Mouse (Mus musculus): Measurements from ENCODE around the gene Fuz. TPM values are rescaled to one million over a fixed set of nuclear protein-coding genes. Genes with fewer than 3 reads are reported as not detected.

Fuz gene
- 15.1 and 15.8 TPM in 2 replicates for polyA plus RNA-seq (2015; fragmentation: Nextera tagmentation; extraction: Ambion mirVana)

DNA sequence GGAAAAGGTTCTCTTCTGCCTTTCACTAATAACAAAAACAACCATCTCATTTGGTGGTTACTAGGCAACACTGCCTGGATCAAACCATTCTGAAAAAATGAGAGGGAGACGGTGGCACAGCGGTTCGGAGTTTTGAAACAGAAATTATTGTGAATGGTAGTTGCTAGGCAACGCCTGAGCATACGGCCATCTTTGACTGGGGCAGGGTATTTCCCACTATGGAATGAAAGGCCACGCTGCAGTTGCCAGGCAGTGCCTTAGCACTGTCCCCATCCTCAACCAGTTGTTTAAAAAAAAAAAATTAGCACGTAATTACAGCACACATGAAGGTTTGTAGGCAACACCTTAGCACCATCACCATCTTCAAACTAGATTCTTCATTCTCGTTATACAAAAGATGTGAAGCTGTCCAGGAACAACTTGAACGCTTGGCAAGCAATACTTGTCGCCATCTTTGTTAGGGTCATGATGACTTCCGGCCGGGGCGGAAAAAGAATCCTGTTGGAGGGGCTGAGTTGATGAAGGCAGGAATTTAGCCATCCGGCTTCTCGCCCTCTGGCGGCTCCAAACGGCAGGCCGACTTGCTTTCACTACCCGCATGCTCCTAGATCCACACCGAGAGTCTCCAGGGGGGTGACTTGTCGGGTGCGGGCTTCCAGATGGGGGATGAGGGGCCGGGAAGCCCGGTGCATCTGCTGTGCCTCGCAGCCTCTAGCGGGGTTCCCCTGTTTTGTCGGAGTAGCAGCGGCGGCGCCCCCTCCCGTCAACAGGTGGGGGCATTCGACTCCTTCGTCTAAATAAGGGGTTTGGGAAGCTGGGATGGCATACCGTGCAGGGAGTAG lies at the start of gene Fuz:
Gene Fuz, plus strand, starts transcription at position 487 of the 842 bp plus-strand sequence.
- H3K36me3 ChIP-seq = peaks cover 15% of the 10 kb centered on the region
- H3K4me2 ChIP-seq = peak within 1 kb of the TSS; percentile 74
- WGBS = under 1% methylated on average over 34 of the region's 34 CpGs
- ATAC-seq (ENCODE audit: low FRiP score) = peak; percentile 82
- H3K4me3 ChIP-seq (replicated peaks) = peak within 1 kb of the TSS; percentile 64
- H3K9me3 ChIP-seq (replicated peaks) = no peaks in the 10 kb centered on the region
- no peaks in the 10 kb centered on the region for H3K27me3 ChIP-seq (replicated peaks)
- H3K27ac ChIP-seq (replicated peaks) = peak within 1 kb of the TSS; percentile 90
- peak within 1 kb of the TSS; percentile 57 for H3K9ac ChIP-seq (replicated peaks)
- H3K4me1 ChIP-seq = peaks cover 47% of the 10 kb centered on the region

DNA sequence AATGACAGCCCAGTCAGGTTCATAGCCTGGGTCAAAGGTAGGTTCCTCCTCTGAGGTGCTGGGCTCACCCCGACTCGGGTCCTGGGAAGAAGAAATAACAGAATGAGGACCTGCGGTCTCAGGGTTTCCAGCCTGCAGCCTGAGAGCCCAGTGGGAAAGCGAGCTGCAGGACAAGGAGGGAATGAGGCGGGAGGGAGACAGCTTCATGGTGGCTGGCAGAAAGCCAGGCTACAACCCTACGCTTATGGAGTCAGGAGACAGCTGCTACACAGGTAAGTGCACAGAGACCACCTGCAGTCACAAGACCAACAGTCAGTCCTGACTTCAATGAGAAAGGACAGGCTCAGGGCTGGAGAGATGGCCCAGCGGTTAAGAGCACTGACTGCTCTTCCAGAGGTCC lies 49.1 kb upstream of the Fuz start:
- H3K4me2 ChIP-seq = no peak overlapping the region
- H3K4me1 ChIP-seq = peaks cover 32% of the 10 kb centered on the region
- WGBS = 92% methylated on average over 7 of the region's 7 CpGs
- ATAC-seq (ENCODE audit: low FRiP score) = no peak
- H3K27me3 ChIP-seq (replicated peaks) = peaks cover 12% of the 10 kb centered on the region
- H3K4me3 ChIP-seq (replicated peaks) = 0 out of 2 replicates have a peak overlapping the region, but pooled peaks have one; percentile 8
- no peak overlapping the region; the same call in 1 of the 2 replicates for H3K9ac ChIP-seq (replicated peaks)
- peaks cover 51% of the 10 kb centered on the region for H3K36me3 ChIP-seq
- no peaks in the 10 kb centered on the region for H3K9me3 ChIP-seq (replicated peaks)
- H3K27ac ChIP-seq (replicated peaks) = no peak overlapping the region

DNA sequence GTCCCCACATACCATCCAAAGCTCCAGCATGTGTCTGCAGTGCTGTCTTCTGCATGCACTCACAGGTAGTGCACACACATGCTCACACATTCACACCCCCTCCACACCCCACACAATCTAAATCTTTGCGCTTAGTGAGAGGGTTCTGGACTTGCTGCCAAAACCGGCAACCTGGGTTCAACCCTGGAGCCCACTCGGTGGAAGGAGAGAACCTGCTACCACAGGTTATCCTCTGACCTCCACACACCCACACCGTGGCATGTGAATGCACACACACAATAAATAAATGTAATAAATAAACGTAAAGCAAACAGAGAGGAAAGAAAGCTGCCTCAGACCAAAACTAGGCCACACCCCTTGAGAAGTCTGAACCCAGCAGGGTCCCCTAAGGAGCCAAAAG lies 48.1 kb upstream of the Fuz start:
- Histone ChIP-seq H3K9me3 (replicated peaks) (no peaks in the 10 kb centered on the region), H3K9ac (replicated peaks) (peak overlapping the region; percentile 44), H3K27ac (replicated peaks) (peak overlapping the region; percentile 100; the same call in 1 of the 2 replicates), H3K27me3 (replicated peaks) (peaks cover 3% of the 10 kb centered on the region; the same call in 1 of the 2 replicates), H3K4me2 (peak overlapping the region; percentile 75), H3K4me3 (replicated peaks) (peak overlapping the region; percentile 82), H3K36me3 (peaks cover 44% of the 10 kb centered on the region), H3K4me1 (peaks cover 41% of the 10 kb centered on the region)
- 74% methylated on average over 5 of the region's 5 CpGs for WGBS
- ATAC-seq (ENCODE audit: low FRiP score) = no peak

DNA sequence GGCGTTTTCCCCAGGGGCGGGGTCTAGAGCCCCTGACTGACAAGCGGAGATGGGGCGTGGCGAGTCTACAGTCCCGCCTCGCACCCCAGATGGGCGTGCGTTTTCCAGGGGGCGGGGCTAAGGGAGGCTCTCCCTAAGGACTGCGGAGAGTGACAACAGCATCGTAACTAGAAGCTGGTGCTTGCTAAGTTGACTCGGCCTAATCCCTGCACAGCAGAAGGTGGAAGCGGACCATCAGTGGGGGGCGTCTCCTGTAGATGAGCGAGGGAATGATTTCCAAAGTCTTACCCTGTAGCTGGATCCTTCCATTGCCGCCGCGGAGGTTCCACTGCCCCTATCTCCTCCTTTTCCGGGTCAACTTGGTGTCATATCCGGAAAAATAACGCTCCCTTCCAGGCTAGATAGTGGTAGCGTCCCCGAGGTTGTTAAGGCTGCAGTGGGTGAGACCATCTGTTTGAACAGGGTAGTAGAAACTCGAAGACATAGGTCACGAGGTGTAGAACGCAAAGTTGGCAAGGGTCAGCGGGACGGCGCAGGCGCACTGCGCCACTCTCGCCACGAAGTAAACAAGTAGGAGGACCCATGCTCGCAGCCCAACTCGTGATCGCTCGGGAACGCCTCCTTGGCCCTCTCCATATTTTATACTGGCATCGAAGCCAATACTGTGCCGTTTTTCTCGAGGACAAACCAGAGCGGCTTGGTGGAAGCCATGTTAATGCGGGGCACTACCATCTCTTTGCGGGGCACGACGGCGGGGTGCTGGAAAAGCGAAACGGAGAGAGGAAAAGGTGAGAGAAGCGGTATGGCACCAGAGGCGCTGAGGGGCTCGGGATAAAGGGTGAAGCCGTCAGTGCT lies 47.1 kb upstream of the Fuz start, which contains the start of the genes Akt1s1 and Tbc1d17:
Gene Akt1s1, plus strand, starts transcription at position 431 of the 855 bp plus-strand sequence.
Gene Tbc1d17, minus strand, starts transcription at position 519 of the 855 bp plus-strand sequence.
- Histone ChIP-seq H3K4me2 (peak within 1 kb of the TSS; percentile 75), H3K9me3 (replicated peaks) (no peaks in the 10 kb centered on the region), H3K4me1 (peaks cover 51% of the 10 kb centered on the region), H3K4me3 (replicated peaks) (peak within 1 kb of the TSS; percentile 82), H3K27me3 (replicated peaks) (no peaks in the 10 kb centered on the region), H3K36me3 (peaks cover 41% of the 10 kb centered on the region), H3K27ac (replicated peaks) (peak within 1 kb of the TSS; percentile 100), H3K9ac (replicated peaks) (peak within 1 kb of the TSS; percentile 80)
- ATAC-seq (ENCODE audit: low FRiP score) = peak; percentile 88
- WGBS = under 1% methylated on average over 54 of the region's 54 CpGs

DNA sequence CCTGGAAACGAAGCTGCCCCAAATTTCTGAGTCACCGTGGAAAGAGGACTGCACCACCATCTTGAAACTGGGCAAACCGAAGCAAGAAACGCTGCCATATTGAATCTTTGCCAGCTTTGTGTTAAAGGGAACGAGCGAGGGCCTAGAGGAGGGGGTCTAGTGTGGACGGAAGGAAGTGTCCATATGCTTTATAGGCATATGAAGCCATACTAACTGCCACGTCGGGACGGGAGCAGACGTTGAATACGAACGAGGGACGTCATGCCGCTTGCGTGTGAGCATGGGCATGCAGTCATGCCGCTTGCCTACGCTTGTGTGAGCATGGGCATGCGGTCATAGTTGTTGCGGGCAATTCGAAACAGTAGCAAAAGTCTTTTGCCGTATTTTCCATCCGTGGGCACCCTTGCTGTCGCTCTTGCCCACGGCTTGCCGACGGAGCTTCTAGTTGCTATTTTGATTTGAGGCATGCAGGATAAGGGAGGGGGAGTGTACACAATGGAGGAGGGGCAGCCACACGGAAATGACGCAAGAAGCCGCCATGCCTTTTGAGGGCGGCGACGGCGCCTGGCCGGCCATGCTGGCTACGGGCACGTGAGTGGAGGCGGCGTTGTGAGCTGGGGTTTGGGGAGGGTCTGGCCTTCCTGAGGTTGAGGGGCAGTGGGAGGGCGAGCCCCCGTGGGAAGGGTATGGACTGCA lies 46.3 kb upstream of the Fuz start:
- peaks cover 58% of the 10 kb centered on the region for H3K4me1 ChIP-seq

DNA sequence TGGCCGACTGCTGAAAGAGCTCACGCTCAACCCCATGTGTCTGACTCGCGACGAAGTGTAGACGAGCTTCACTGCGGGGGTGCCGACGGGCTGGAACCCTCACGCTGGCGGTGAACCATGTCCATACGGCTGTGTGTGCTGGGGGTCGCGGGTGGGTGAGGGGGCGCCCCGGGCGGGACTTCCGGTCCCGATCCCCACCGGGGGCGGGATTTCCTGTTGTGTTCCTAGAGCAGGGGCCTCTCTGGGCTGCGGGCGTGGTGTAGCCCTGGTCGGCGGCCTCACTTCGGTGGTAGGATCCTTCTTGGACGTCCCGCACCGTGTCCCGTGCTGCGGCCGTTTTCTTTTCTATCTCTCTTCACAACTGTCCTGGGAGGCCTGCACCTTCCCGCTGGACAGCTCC lies 45.7 kb upstream of the Fuz start:
- H3K27me3 ChIP-seq (replicated peaks) = no peaks in the 10 kb centered on the region
- peaks cover 28% of the 10 kb centered on the region for H3K36me3 ChIP-seq
- H3K9ac ChIP-seq (replicated peaks) = peak overlapping the region; percentile 80
- H3K9me3 ChIP-seq (replicated peaks) = no peaks in the 10 kb centered on the region
- H3K27ac ChIP-seq (replicated peaks) = peak overlapping the region; percentile 100
- under 1% methylated on average over 33 of the region's 33 CpGs for WGBS
- H3K4me3 ChIP-seq (replicated peaks) = peak overlapping the region; percentile 82
- peaks cover 64% of the 10 kb centered on the region for H3K4me1 ChIP-seq
- ATAC-seq (ENCODE audit: low FRiP score) = peak; percentile 53
- peak overlapping the region; percentile 75 for H3K4me2 ChIP-seq

More for the DNA sequence above, 46.3 kb upstream of the Fuz start:
- Histone ChIP-seq H3K9me3 (replicated peaks) (no peaks in the 10 kb centered on the region), H3K4me2 (peak overlapping the region; percentile 75), H3K27ac (replicated peaks) (peak overlapping the region; percentile 100), H3K4me3 (replicated peaks) (peak overlapping the region; percentile 82), H3K27me3 (replicated peaks) (no peaks in the 10 kb centered on the region), H3K36me3 (peaks cover 34% of the 10 kb centered on the region), H3K9ac (replicated peaks) (peak overlapping the region; percentile 80)
- WGBS = 1% methylated on average over 41 of the region's 41 CpGs
- ATAC-seq (ENCODE audit: low FRiP score) = peak; percentile 80

DNA sequence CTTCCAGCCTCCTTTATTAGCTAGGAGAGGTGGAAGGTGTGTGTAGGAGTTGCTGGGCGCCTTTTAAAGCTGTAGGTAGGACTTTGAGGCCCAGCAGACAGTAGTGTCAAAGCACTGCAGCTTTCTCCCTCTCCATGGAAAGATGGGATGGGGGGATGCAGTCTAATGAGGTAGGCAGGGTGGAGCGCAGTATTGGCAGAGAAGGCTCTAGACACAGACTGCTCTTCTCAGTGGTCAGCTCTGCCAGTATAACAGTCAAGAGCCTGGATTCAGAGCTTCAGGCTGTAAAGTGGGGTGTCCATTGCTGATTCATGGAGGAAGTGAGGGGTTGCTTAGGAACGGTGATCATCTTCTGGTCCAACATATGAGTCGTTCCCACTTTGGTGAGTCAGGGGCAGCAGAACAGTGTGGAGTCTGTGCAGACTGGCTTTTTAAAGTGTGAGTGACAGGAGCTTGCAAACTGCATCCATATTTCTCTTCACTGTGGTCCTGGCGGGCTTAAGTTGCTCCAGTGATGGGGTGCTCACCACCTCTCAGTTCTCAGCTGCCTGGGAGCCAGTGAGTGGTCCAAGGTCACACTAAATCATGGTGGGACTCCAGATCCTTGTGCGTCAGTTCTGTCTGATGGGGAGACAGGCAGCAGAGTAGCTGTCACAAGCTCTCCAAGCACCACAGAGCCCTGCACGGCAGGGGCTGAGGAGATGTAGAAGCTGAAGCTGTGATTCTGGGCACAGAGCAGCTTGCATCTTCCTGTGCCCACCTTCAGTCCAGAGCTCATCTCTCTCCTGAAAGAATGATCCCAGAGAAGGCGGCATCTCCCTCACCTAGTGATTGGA lies 44.9 kb upstream of the Fuz start:
- WGBS = 84% methylated on average over 8 of the region's 8 CpGs
- no peaks in the 10 kb centered on the region for H3K9me3 ChIP-seq (replicated peaks)
- H3K9ac ChIP-seq (replicated peaks) = peak overlapping the region; percentile 80
- ATAC-seq (ENCODE audit: low FRiP score) = no peak
- H3K4me1 ChIP-seq = peaks cover 70% of the 10 kb centered on the region
- H3K4me3 ChIP-seq (replicated peaks) = peak overlapping the region; percentile 82
- peak overlapping the region; percentile 100 for H3K27ac ChIP-seq (replicated peaks)
- H3K27me3 ChIP-seq (replicated peaks) = no peaks in the 10 kb centered on the region
- peaks cover 19% of the 10 kb centered on the region for H3K36me3 ChIP-seq
- H3K4me2 ChIP-seq = peak overlapping the region; percentile 75

DNA sequence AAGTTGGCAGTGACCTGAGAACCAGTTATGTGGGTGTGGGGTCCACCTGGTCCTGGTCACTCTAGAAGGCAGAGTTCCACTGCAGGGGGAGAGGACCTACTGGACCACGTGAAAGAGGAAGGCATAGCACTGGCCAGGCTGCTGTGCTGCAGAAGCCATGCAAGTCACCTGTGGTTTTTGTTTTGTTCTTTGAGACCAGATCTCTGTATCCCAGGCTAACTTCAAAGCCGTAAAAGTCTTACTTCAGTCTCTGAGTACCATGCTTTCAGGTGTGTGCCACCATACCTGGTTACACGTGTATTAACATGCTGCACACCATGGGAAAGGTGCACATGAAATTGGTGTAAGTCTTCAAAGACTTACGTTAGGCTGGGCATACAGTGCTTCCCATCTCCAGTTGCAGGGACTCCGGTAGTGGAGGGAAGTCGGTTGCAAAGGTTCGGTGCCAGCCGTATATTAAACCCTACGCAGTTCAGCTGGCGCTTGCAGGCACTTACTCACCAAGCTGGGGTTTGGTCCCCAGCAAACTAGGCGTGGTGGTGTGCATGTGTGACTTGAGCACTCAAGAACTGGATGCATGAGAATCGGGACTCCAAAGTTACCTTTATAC lies 44.1 kb upstream of the Fuz start:
- no peak overlapping the region for H3K4me3 ChIP-seq (replicated peaks)
- peaks cover 12% of the 10 kb centered on the region for H3K36me3 ChIP-seq
- H3K9ac ChIP-seq (replicated peaks) = no peak overlapping the region; the same call in 1 of the 2 replicates
- H3K4me1 ChIP-seq = peaks cover 73% of the 10 kb centered on the region
- no peaks in the 10 kb centered on the region for H3K9me3 ChIP-seq (replicated peaks)
- H3K4me2 ChIP-seq = 0 out of 2 replicates have a peak overlapping the region, but pooled peaks have one; percentile 75
- H3K27ac ChIP-seq (replicated peaks) = no peak overlapping the region
- 93% methylated on average over 12 of the region's 12 CpGs for WGBS
- H3K27me3 ChIP-seq (replicated peaks) = no peaks in the 10 kb centered on the region
- no peak for ATAC-seq (ENCODE audit: low FRiP score)

DNA sequence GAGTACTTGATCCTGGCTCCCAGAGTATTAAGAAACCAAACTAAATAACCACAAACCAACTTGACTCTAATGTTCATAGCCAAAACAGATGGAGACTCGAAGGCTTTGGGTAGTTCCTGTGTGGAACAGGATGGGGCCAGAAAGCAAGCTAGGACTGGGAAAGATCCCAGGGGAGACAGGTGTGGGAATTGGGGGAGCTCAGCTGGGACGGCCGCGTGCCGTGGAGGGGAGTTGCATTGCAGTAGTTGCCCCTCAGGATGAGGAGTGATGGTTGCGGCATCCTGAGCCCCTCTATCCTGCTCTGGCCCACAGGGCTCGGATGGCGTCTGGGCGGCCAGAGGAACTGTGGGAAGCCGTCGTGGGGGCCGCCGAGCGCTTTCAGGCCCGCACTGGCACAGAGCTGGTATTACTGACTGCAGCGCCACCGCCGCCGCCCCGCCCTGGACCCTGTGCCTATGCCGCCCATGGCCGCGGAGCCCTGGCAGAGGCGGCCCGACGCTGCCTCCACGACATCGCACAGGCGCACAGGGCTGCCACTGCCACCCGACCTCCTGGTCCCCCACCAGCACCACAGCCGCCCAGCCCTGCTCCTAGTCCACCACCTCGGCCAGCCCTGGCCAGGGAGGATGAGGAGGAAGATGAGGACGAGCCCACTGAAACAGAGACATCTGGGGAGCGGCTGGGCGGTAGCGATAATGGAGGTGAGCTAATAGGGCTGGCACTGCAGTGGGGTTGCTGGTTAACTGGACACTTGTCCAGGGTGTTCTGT lies 43.4 kb upstream of the Fuz start:
- no peaks in the 10 kb centered on the region for H3K27me3 ChIP-seq (replicated peaks)
- H3K4me1 ChIP-seq = peaks cover 69% of the 10 kb centered on the region
- no peak for ATAC-seq (ENCODE audit: low FRiP score)
- H3K4me3 ChIP-seq (replicated peaks) = no peak overlapping the region; the same call in 1 of the 2 replicates
- no peaks in the 10 kb centered on the region for H3K9me3 ChIP-seq (replicated peaks)
- no peak overlapping the region for H3K27ac ChIP-seq (replicated peaks)
- H3K4me2 ChIP-seq = no peak overlapping the region
- no peak overlapping the region for H3K9ac ChIP-seq (replicated peaks)
- WGBS = 93% methylated on average over 36 of the region's 36 CpGs
- H3K36me3 ChIP-seq = peaks cover 10% of the 10 kb centered on the region; the same call in 1 of the 2 replicates

All from neural tube, embryonic 15.5 days (tissue).